Mouse (Mus musculus): ENCODE measurements around the gene Rora. TPM values are rescaled to one million over a fixed set of nuclear protein-coding genes. Genes with fewer than 3 reads are reported as not detected.

Rora gene
- polyA plus RNA-seq, 1 experiment from 2014 or later: 12.3 TPM

DNA sequence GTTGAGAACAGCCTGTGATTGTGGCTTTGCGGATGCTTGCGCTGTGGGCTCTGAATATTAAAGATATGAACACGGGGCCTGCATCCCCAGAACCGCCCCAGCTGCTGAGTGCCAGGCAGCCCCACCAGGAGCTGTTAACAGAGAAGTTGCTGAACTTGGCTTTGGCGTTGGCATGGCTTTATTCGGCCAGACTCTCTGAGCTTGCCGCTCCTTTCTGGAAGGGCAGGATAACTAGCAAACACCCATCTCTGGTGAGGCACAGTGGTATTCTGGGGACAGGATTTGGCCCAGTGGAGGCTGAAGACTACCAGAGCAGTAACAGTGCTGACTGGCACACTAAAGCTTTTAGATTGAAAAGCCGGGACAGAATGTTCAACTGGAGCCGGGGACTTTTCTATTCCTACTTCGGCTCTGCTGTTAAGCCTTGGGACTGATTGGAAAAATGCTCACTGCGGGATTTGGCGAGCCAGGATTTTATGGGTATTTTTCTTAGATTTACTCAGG is 26.3 kb downstream of the Rora start:
- Histone ChIP-seq H3K4me3 (ENCODE audit: low read depth, low read length) (no peak overlapping the region), H3K27ac (replicated peaks; ENCODE audit: low read depth, low read length) (no peak overlapping the region), H3K4me1 (ENCODE audit: control insufficient read depth, insufficient read depth, low read length) (peaks cover 4% of the 10 kb centered on the region; the same call in 1 of the 2 replicates), H3K9ac (ENCODE audit: low read depth, low read length) (no peak overlapping the region), H3K27me3 (replicated peaks; ENCODE audit: control insufficient read depth, insufficient read depth, low read length) (no peaks in the 10 kb centered on the region), H3K9me3 (ENCODE audit: control insufficient read depth, low read length) (no peaks in the 10 kb centered on the region), H3K4me2 (ENCODE audit: low read depth, low read length) (no peak overlapping the region), H3K36me3 (ENCODE audit: control insufficient read depth, insufficient read depth, low read length) (no peaks in the 10 kb centered on the region)
- WGBS: 85% methylated on average over 12 of the region's 12 CpGs
- ATAC-seq (ENCODE audit: low read depth) (no peak), DNase-seq (ENCODE audit: low spot score) (no peak)

DNA sequence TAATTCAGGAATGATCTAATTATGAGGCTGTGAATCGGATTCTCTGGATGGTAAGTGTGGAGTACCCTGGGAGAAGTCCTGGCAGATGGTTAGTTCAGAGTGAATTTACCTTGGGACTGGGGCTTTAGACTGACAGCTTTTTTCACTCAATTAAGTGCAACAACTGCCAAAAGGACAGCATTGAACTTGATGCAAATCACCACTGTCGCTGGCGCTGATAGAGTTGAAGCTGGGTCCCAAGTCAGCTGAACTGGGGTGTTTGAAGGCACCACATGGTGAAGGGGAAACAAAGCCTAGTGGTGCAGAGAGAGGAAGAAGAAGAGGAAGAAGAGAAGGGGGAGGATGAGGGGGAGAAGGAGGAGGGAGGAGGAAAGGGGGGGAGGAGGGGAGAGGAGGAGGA is 30.4 kb downstream of the Rora start:
- H3K36me3 ChIP-seq (ENCODE audit: control insufficient read depth, insufficient read depth, low read length): no peaks in the 10 kb centered on the region
- H3K27me3 ChIP-seq (replicated peaks; ENCODE audit: control insufficient read depth, insufficient read depth, low read length): no peaks in the 10 kb centered on the region
- H3K27ac ChIP-seq (replicated peaks; ENCODE audit: low read depth, low read length): no peak overlapping the region
- H3K9me3 ChIP-seq (ENCODE audit: control insufficient read depth, low read length): no peaks in the 10 kb centered on the region
- peak; percentile 4 for DNase-seq (ENCODE audit: low spot score)
- H3K9ac ChIP-seq (ENCODE audit: low read depth, low read length): no peak overlapping the region
- no peak overlapping the region for H3K4me2 ChIP-seq (ENCODE audit: low read depth, low read length)
- peaks cover 9% of the 10 kb centered on the region; the same call in 1 of the 2 replicates for H3K4me1 ChIP-seq (ENCODE audit: control insufficient read depth, insufficient read depth, low read length)
- no peak for ATAC-seq (ENCODE audit: low read depth)
- WGBS: 34% methylated on average over 3 of the region's 3 CpGs
- no peak overlapping the region for H3K4me3 ChIP-seq (ENCODE audit: low read depth, low read length)

DNA sequence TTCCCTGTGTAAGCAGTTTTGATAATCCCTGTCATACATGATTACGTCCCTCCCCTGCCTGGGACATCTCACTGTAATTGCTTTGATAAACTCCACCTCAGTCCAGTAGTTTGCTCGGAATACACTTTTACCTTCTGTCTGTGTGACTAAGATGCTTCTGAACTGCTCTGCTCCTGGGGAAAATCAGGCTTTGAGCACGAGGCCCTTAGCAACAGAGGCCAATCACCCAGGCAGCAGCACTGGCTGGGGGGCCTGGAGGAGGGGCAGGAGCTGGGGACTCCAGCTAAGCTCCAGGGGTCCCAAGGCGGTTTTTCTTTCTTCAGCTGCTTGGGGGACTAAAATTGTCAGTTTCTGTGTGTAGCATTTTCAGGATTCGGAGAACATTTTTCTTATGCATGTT is 32.0 kb downstream of the Rora start:
- no peak overlapping the region for H3K9ac ChIP-seq (ENCODE audit: low read depth, low read length)
- no peaks in the 10 kb centered on the region for H3K9me3 ChIP-seq (ENCODE audit: control insufficient read depth, low read length)
- no peaks in the 10 kb centered on the region for H3K36me3 ChIP-seq (ENCODE audit: control insufficient read depth, insufficient read depth, low read length)
- H3K27ac ChIP-seq (replicated peaks; ENCODE audit: low read depth, low read length): no peak overlapping the region
- 47% methylated on average over 5 of the region's 5 CpGs for WGBS
- H3K27me3 ChIP-seq (replicated peaks; ENCODE audit: control insufficient read depth, insufficient read depth, low read length): no peaks in the 10 kb centered on the region
- no peak for ATAC-seq (ENCODE audit: low read depth)
- H3K4me2 ChIP-seq (ENCODE audit: low read depth, low read length): no peak overlapping the region
- no peak for DNase-seq (ENCODE audit: low spot score)
- H3K4me1 ChIP-seq (ENCODE audit: control insufficient read depth, insufficient read depth, low read length): peaks cover 9% of the 10 kb centered on the region; the same call in 1 of the 2 replicates
- H3K4me3 ChIP-seq (ENCODE audit: low read depth, low read length): no peak overlapping the region

DNA sequence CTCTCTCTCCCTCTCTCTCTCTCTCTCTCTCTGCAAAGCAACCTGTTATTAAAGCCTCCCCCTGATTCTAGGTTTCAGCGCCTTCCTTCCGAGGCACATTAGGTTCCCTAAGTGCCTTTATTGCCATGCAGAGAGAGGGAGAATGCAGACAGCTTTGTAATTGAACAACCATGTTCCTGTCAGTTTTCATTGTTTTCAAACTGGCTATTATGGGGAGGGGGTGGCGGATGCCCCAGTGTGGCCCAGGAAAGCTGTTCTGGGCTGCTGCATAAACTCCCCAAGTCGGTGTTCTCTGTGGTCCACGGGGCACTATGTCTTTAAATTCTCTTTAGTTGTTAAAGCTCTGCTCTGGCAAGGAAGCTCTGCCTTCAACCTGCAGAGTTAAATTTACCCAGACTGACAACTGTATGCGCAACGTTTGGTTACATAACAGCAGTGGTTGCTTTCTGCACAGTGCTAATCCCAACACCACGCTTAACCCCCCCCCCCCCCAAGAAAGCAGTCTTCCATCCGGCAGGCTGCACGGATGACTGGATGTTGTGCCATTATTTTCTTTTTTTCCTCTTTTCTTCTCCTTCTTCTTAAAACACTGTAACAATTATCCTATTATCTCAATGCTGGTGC is 33.8 kb downstream of the Rora start:
- Histone ChIP-seq H3K4me2 (ENCODE audit: low read depth, low read length) (no peak overlapping the region), H3K27ac (replicated peaks; ENCODE audit: low read depth, low read length) (no peak overlapping the region), H3K9me3 (ENCODE audit: control insufficient read depth, low read length) (no peaks in the 10 kb centered on the region), H3K9ac (ENCODE audit: low read depth, low read length) (no peak overlapping the region), H3K36me3 (ENCODE audit: control insufficient read depth, insufficient read depth, low read length) (no peaks in the 10 kb centered on the region), H3K4me3 (ENCODE audit: low read depth, low read length) (no peak overlapping the region), H3K27me3 (replicated peaks; ENCODE audit: control insufficient read depth, insufficient read depth, low read length) (no peaks in the 10 kb centered on the region), H3K4me1 (ENCODE audit: control insufficient read depth, insufficient read depth, low read length) (peaks cover 9% of the 10 kb centered on the region; the same call in 1 of the 2 replicates)
- ATAC-seq (ENCODE audit: low read depth) (no peak), DNase-seq (ENCODE audit: low spot score) (no peak)
- WGBS: 36% methylated on average over 10 of the region's 10 CpGs

DNA sequence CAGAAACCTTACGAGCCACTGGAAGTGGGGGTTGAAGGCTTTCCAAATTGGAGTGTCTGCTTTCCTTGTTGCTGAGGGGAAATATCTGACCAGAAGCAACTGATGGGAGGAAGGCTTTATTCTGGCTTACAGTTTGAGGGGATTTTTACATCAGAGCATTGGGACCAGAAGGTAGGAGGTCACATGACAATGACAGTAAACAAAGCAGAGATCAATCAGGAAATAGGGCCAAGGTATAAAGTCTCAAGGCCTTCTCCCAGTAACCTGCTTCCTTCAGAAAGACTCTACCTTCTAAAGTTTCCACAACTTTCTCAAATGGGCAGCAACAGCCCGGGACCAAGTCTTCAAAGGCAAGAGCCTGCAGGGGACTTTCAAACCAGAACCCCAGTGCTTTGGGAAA is 34.6 kb downstream of the Rora start:
- Histone ChIP-seq H3K4me2 (ENCODE audit: low read depth, low read length) (no peak overlapping the region), H3K27ac (replicated peaks; ENCODE audit: low read depth, low read length) (no peak overlapping the region), H3K36me3 (ENCODE audit: control insufficient read depth, insufficient read depth, low read length) (no peaks in the 10 kb centered on the region), H3K27me3 (replicated peaks; ENCODE audit: control insufficient read depth, insufficient read depth, low read length) (no peaks in the 10 kb centered on the region), H3K4me3 (ENCODE audit: low read depth, low read length) (no peak overlapping the region), H3K4me1 (ENCODE audit: control insufficient read depth, insufficient read depth, low read length) (peaks cover 9% of the 10 kb centered on the region; the same call in 1 of the 2 replicates), H3K9ac (ENCODE audit: low read depth, low read length) (no peak overlapping the region), H3K9me3 (ENCODE audit: control insufficient read depth, low read length) (no peaks in the 10 kb centered on the region)
- DNase-seq (ENCODE audit: low spot score) (no peak), ATAC-seq (ENCODE audit: low read depth) (no peak)
- 70% methylated on average over 2 of the region's 2 CpGs for WGBS

DNA sequence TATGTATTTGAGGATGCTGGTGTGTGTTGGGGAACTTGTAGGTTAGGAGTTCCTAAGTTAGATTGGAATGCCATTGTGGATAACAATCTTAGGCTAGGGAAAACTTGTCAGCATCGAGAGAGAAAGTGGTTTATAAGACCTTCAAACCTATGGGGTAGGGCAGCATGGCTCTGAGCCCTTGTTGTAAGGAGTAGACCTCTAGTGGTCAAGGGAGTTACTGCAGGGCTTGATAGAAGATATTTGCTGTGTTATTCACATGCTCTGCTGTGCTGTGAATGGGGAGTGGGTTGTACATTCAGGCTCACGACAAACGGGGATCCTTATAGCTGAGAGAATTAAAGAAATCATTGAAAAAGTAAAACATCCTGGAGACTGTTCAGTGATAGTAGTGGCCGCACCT is 35.8 kb downstream of the Rora start:
- Histone ChIP-seq H3K27ac (replicated peaks; ENCODE audit: low read depth, low read length) (no peak overlapping the region), H3K4me3 (ENCODE audit: low read depth, low read length) (no peak overlapping the region), H3K9ac (ENCODE audit: low read depth, low read length) (no peak overlapping the region), H3K27me3 (replicated peaks; ENCODE audit: control insufficient read depth, insufficient read depth, low read length) (no peaks in the 10 kb centered on the region), H3K4me2 (ENCODE audit: low read depth, low read length) (no peak overlapping the region), H3K9me3 (ENCODE audit: control insufficient read depth, low read length) (no peaks in the 10 kb centered on the region), H3K36me3 (ENCODE audit: control insufficient read depth, insufficient read depth, low read length) (no peaks in the 10 kb centered on the region), H3K4me1 (ENCODE audit: control insufficient read depth, insufficient read depth, low read length) (0 out of 2 replicates have a peak, but pooled peaks cover 6% of the 10 kb centered on the region)
- DNase-seq (ENCODE audit: low spot score): peak; percentile 88
- 29% methylated on average over 4 of the region's 4 CpGs for WGBS
- no peak for ATAC-seq (ENCODE audit: low read depth)

DNA sequence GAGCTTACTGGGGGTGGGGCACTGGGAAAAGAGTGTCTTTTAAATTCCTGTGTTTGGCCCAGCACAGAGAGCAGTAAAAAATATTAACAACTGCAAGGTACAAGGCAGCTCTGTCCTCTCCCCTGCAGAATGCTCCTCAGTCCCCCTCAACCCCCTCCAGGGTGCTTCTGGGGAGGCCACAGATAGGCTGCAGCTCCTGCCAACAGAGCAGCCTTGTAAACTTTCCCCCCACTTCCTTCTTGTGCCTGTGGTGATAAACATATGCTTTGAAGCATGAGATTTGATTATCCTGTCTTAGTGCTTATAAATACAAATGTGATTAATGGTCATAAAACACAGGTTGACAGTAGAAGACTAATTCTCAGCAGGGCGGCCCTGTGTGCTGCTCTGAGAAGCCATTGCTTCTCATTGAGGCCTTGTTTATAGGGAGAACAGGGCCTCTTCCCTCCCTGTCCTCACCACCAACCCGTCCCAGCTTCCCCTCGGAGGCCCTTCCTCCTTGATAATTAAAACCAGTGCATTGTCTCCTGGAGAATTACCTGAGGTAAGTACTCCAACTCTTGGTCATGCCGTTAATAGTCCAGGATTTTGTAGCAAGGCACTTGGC is 41.4 kb downstream of the Rora start:
- Histone ChIP-seq H3K36me3 (ENCODE audit: control insufficient read depth, insufficient read depth, low read length) (no peaks in the 10 kb centered on the region), H3K4me3 (ENCODE audit: low read depth, low read length) (no peak overlapping the region), H3K9me3 (ENCODE audit: control insufficient read depth, low read length) (no peaks in the 10 kb centered on the region), H3K4me1 (ENCODE audit: control insufficient read depth, insufficient read depth, low read length) (peaks cover 16% of the 10 kb centered on the region), H3K27ac (replicated peaks; ENCODE audit: low read depth, low read length) (no peak overlapping the region), H3K9ac (ENCODE audit: low read depth, low read length) (no peak overlapping the region), H3K4me2 (ENCODE audit: low read depth, low read length) (no peak overlapping the region), H3K27me3 (replicated peaks; ENCODE audit: control insufficient read depth, insufficient read depth, low read length) (no peaks in the 10 kb centered on the region)
- 25% methylated on average over 4 of the region's 4 CpGs for WGBS
- DNase-seq (ENCODE audit: low spot score): peak; percentile 51
- ATAC-seq (ENCODE audit: low read depth): no peak; the same call in 1 of the 2 replicates

DNA sequence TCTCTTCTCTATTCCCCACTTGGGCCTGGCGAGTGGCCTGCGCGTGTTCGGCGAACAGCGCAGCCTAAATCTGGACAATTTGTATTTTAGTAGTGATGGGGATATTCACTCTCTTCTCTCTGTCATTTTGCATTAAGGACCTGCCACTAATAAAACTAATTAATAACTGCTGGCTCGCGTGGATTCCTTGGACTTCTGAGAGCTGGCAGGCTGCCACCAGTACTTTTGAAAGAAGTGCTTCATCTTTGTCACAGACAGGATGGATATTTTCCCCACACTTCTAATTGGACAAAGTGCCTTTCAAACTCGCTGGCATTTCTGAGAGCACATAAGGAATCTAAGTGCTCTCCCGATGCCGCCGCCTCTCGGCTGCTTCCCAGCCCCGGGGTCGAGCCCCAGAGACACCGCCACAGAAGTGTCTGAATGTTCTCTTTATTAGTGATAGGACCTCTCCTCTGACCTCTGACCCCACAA is 41.9 kb downstream of the Rora start:
- H3K36me3 ChIP-seq (ENCODE audit: control insufficient read depth, insufficient read depth, low read length): no peaks in the 10 kb centered on the region
- no peak overlapping the region for H3K27ac ChIP-seq (replicated peaks; ENCODE audit: low read depth, low read length)
- no peaks in the 10 kb centered on the region for H3K27me3 ChIP-seq (replicated peaks; ENCODE audit: control insufficient read depth, insufficient read depth, low read length)
- no peak overlapping the region for H3K4me2 ChIP-seq (ENCODE audit: low read depth, low read length)
- H3K4me3 ChIP-seq (ENCODE audit: low read depth, low read length): no peak overlapping the region
- ATAC-seq (ENCODE audit: low read depth) (no peak), DNase-seq (ENCODE audit: low spot score) (peak; percentile 73)
- no peaks in the 10 kb centered on the region for H3K9me3 ChIP-seq (ENCODE audit: control insufficient read depth, low read length)
- 27% methylated on average over 16 of the region's 16 CpGs for WGBS
- H3K9ac ChIP-seq (ENCODE audit: low read depth, low read length): no peak overlapping the region
- peaks cover 16% of the 10 kb centered on the region for H3K4me1 ChIP-seq (ENCODE audit: control insufficient read depth, insufficient read depth, low read length)
